Mouse (Mus musculus): ENCODE results near the gene Rps6kl1.

DNA sequence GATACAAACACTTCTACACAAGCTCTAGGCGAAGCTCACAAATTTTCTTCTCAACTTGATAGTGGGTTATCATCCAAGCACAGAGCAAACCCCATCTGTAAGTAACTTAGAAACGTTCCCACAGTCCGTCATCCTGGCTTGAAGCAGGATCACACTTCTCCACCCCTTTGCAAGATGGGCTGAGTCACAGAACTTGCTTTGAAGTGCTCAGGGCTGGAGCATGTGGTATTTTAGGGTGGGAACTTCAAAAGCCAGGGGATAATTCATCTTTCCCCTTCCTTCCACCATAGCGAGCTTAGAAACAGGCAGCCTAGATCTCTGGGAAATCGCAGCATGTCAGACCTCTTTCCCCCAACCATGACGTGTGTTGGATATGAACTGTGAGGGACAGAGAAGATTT lies 5.3 kb upstream of the Rps6kl1 start:
- TF ChIP-seq POLR2A (IDR thresholded peaks at IDR 0.05; ENCODE audit: low read depth, low read length): no peak
- TF ChIP-seq CTCF (conservative IDR thresholded peaks at IDR 0.05; ENCODE audit: insufficient read depth, insufficient read length, low read depth, low read length): no peak

Data from kidney, adult 2 months (tissue).